ENCODE assay signal across 8 mouse cellular contexts in genomic region chrX:77579964-77580363, GRCm38 (mm10).
A peak's percentile ranks its signal among the peaks of the same experiment; 100 is the strongest.
DNase-seq lines count a peak whose midpoint lies in the region; TF ChIP-seq lines count a peak whose summit lies in the region.
"Had no signal": no experiment of that assay in that cellular context is flagged by ENCODE, and none has a peak within 500 bp of the region (broad histone marks: within the 10 kb centered on the region; RNA-seq: fewer than 3 reads in every experiment).

No protein-coding gene starts in this region.

- no peak overlapping the region for H3K4me3 ChIP-seq in brown adipose tissue, adult 24 weeks (ENCODE audit: insufficient read depth, low read depth, low read length)
- H3K4me3 ChIP-seq in left cerebral cortex, adult 2 months: no peak overlapping the region
- H3K4me3 ChIP-seq: embryonic facial prominence, embryonic 13.5 days had no signal

- no peak for TF ChIP-seq CTCF in left cerebral cortex, adult 2 months (IDR thresholded peaks at IDR 0.05)

- intact Hi-C loops in heart, postnatal 36 days (cut with DNase I): loop anchor here (2.0 to 5.0 kb wide), 3 partner anchors 37 to 69 kb away; partner anchors contain the start of gene Tbl1x
- intact Hi-C loops in left cerebral cortex, adult 2 months (cut with DNase I): loop anchor here (5.0 kb wide), 1 partner anchor 57 kb away; no protein-coding TSS in a partner anchor

- 0 out of 2 replicates have a peak overlapping the region, but pooled peaks have one; percentile 24 for H3K27ac ChIP-seq in brown adipose tissue, adult 24 weeks (replicated peaks; ENCODE audit: low read depth, low read length)
- H3K27ac ChIP-seq in left cerebral cortex, adult 2 months: no peak overlapping the region
- H3K27ac ChIP-seq: embryonic facial prominence, embryonic 13.5 days had no signal

- DNase-seq in spleen, postnatal 36 days (ENCODE audit: low spot score in 2 of 2): peak; percentile 3 to 6
- DNase-seq in spleen, postnatal 10 days (ENCODE audit: low spot score in 2 of 2): no peak
- peak; percentile 10 to 27 for DNase-seq in heart, postnatal 36 days
- peak; percentile 1 for DNase-seq in natural killer cell, adult 2 months (ENCODE audit: low spot score in 2 of 2)
- DNase-seq in left cerebral cortex, adult 2 months (ENCODE audit: extremely low spot score in 1 of 2, low spot score in 2 of 2): no peak
- no peak for DNase-seq in urinary bladder, postnatal 10 days (ENCODE audit: low spot score)

- no peaks in the 10 kb centered on the region for H3K4me1 ChIP-seq in brown adipose tissue, adult 24 weeks (ENCODE audit: control insufficient read depth, insufficient read depth, insufficient read length, low read length)
- H3K4me1 ChIP-seq: embryonic facial prominence, embryonic 13.5 days had no signal

Comparison
In these comparisons a context has a peak if more than half of its experiments do, and no peak if none do; other contexts are left out.
1. DNase-seq: peak in spleen, postnatal 36 days (2 of 2), heart, postnatal 36 days (2 of 2) and natural killer cell, adult 2 months (2 of 2); none in spleen, postnatal 10 days (0 of 2), left cerebral cortex, adult 2 months (0 of 2) and urinary bladder, postnatal 10 days (single experiment).